Mouse (Mus musculus): ENCODE measurements around the gene Hpn. TPM values are rescaled to one million over a fixed set of nuclear protein-coding genes. Genes with fewer than 3 reads are reported as not detected.

Hpn gene
- total and polyA plus RNA-seq, 3 experiments, result 0.87 TPM; not detected in 2

- no peaks in the 10 kb centered on the region for H3K4me1 ChIP-seq (ENCODE audit: insufficient read depth, low read depth, low read length)
- no peak for ATAC-seq (ENCODE audit: extremely low read depth, insufficient number of reproducible peaks, low FRiP score, poor library complexity, severe bottlenecking)
- DNase-seq (ENCODE audit: low spot score), result no peak
- no peaks in the 10 kb centered on the region for H3K36me3 ChIP-seq (replicated peaks)
- no peaks in the 10 kb centered on the region for H3K27me3 ChIP-seq (ENCODE audit: insufficient read depth, low read length)
- no peak within 1 kb of the TSS for H3K4me3 ChIP-seq (ENCODE audit: low read depth, low read length)
- TF ChIP-seq TAL1 (conservative IDR thresholded peaks at IDR 0.05; ENCODE audit: low read depth, low read length) (no peak), CTCF (IDR thresholded peaks at IDR 0.05; ENCODE audit: low read depth, low read length) (no peak), GATA1 (IDR thresholded peaks at IDR 0.05; ENCODE audit: borderline replicate concordance, low read length) (no peak), POLR2AphosphoS5 (IDR thresholded peaks at IDR 0.05; ENCODE audit: insufficient replicate concordance, low read depth, low read length) (no peak), GATA2 (IDR thresholded peaks at IDR 0.05; ENCODE audit: borderline replicate concordance, low read depth, low read length) (no peak)
- H3K9me3 ChIP-seq (replicated peaks), result peaks cover 12% of the 10 kb centered on the region
Observed at GRCm38 (mm10) chr7:31076492-31076891, 38.6 kb downstream of the Hpn start, which contains the start of gene Fxyd3. TSS of gene Fxyd3 (minus strand) at chr7:31076704.

- Histone ChIP-seq H3K27me3 (ENCODE audit: insufficient read depth, low read length) (no peaks in the 10 kb centered on the region), H3K36me3 (replicated peaks) (no peaks in the 10 kb centered on the region), H3K4me1 (ENCODE audit: insufficient read depth, low read depth, low read length) (no peaks in the 10 kb centered on the region), H3K4me3 (ENCODE audit: low read depth, low read length) (no peak overlapping the region), H3K9me3 (replicated peaks) (peaks cover 15% of the 10 kb centered on the region)
- ATAC-seq (ENCODE audit: extremely low read depth, insufficient number of reproducible peaks, low FRiP score, poor library complexity, severe bottlenecking) (no peak), DNase-seq (ENCODE audit: low spot score) (no peak)
- TF ChIP-seq GATA2 (IDR thresholded peaks at IDR 0.05; ENCODE audit: borderline replicate concordance, low read depth, low read length), result no peak
- TF ChIP-seq TAL1 (conservative IDR thresholded peaks at IDR 0.05; ENCODE audit: low read depth, low read length), result no peak
- TF ChIP-seq CTCF (IDR thresholded peaks at IDR 0.05; ENCODE audit: low read depth, low read length), result no peak
- no peak for TF ChIP-seq GATA1 (IDR thresholded peaks at IDR 0.05; ENCODE audit: borderline replicate concordance, low read length)
- TF ChIP-seq POLR2AphosphoS5 (IDR thresholded peaks at IDR 0.05; ENCODE audit: insufficient replicate concordance, low read depth, low read length), result no peak
Observed at GRCm38 (mm10) chr7:31074713-31075069, 40.4 kb downstream of the Hpn start.

DNA sequence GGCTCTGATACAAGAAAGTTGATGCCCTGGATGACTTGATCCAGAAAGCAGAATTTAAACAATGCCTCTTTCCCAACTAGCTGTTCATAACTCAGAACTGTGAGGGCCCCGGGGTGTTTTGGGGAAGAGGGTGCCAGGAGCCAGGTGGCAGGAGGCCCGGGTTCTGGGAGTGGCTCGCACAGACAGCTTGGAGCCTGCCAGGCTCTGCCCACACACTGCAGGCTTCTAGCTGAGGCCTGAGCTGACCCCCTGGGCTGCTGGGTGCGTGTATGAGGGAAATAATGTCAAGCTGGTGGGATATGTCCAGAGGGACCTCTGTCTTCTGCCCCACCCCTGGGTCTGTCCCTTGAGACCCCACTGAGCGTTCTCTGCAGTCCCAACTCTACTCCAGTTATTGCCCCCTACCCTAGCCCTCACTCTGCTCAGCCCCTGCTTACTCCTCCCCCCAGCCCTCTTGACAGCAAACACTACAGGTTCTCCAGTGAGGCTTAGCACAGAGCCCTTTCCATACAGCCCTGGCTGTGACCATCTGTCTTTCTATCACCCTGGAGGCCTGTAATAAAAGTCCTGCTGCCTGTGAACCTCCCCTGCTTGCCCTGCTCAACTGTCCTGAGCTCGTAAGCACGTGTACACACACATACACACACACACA is 40.9 kb downstream of the Hpn start:
- Histone ChIP-seq H3K27me3 (ENCODE audit: insufficient read depth, low read length) (no peaks in the 10 kb centered on the region), H3K9me3 (replicated peaks) (peaks cover 21% of the 10 kb centered on the region), H3K4me3 (ENCODE audit: low read depth, low read length) (no peak overlapping the region), H3K4me1 (ENCODE audit: insufficient read depth, low read depth, low read length) (no peaks in the 10 kb centered on the region), H3K36me3 (replicated peaks) (no peaks in the 10 kb centered on the region)
- ATAC-seq (ENCODE audit: extremely low read depth, insufficient number of reproducible peaks, low FRiP score, poor library complexity, severe bottlenecking), result no peak
- TF ChIP-seq TAL1 (conservative IDR thresholded peaks at IDR 0.05; ENCODE audit: low read depth, low read length) (no peak), GATA1 (IDR thresholded peaks at IDR 0.05; ENCODE audit: borderline replicate concordance, low read length) (no peak), CTCF (IDR thresholded peaks at IDR 0.05; ENCODE audit: low read depth, low read length) (no peak), GATA2 (IDR thresholded peaks at IDR 0.05; ENCODE audit: borderline replicate concordance, low read depth, low read length) (no peak), POLR2AphosphoS5 (IDR thresholded peaks at IDR 0.05; ENCODE audit: insufficient replicate concordance, low read depth, low read length) (no peak)
- DNase-seq (ENCODE audit: low spot score), result no peak

- H3K4me1 ChIP-seq (ENCODE audit: insufficient read depth, low read depth, low read length), result no peaks in the 10 kb centered on the region
- TF ChIP-seq POLR2AphosphoS5 (IDR thresholded peaks at IDR 0.05; ENCODE audit: insufficient replicate concordance, low read depth, low read length) (no peak), GATA1 (IDR thresholded peaks at IDR 0.05; ENCODE audit: borderline replicate concordance, low read length) (no peak), CTCF (IDR thresholded peaks at IDR 0.05; ENCODE audit: low read depth, low read length) (no peak), TAL1 (conservative IDR thresholded peaks at IDR 0.05; ENCODE audit: low read depth, low read length) (no peak)
- no peak overlapping the region for H3K4me3 ChIP-seq (ENCODE audit: low read depth, low read length)
- no peak for ATAC-seq (ENCODE audit: extremely low read depth, insufficient number of reproducible peaks, low FRiP score, poor library complexity, severe bottlenecking)
- no peaks in the 10 kb centered on the region for H3K27me3 ChIP-seq (ENCODE audit: insufficient read depth, low read length)
- no peaks in the 10 kb centered on the region for H3K36me3 ChIP-seq (replicated peaks)
- no peak for DNase-seq (ENCODE audit: low spot score)
- peaks cover 27% of the 10 kb centered on the region for H3K9me3 ChIP-seq (replicated peaks)
Observed at GRCm38 (mm10) chr7:31073546-31073945, 41.5 kb downstream of the Hpn start.

DNA sequence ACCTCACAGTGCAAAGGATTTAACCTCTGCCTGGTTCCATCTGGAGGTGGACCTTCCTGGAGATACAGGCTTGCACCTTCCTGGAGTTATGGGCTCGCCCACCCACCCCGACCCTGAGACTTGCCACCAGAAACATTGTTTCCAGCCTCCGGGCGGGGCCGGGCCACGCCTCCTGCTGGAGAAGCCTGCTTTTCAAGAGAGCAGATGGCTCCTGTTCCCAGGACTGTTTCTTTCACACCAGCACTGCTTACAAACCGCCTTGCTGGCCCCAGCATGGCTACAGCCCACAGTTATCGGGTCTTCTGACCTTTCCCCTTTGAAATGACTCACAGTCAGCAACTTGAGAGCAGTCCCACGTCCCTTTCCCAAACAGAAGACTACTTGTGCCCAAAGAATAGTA is 42.8 kb downstream of the Hpn start:
- H3K4me1 ChIP-seq (ENCODE audit: insufficient read depth, low read depth, low read length), result no peaks in the 10 kb centered on the region
- no peaks in the 10 kb centered on the region for H3K27me3 ChIP-seq (ENCODE audit: insufficient read depth, low read length)
- H3K36me3 ChIP-seq (replicated peaks), result no peaks in the 10 kb centered on the region
- H3K9me3 ChIP-seq (replicated peaks), result peaks cover 34% of the 10 kb centered on the region
- DNase-seq (ENCODE audit: low spot score) (no peak), ATAC-seq (ENCODE audit: extremely low read depth, insufficient number of reproducible peaks, low FRiP score, poor library complexity, severe bottlenecking) (no peak)
- H3K4me3 ChIP-seq (ENCODE audit: low read depth, low read length), result no peak overlapping the region
- TF ChIP-seq TAL1 (conservative IDR thresholded peaks at IDR 0.05; ENCODE audit: low read depth, low read length) (no peak), GATA2 (IDR thresholded peaks at IDR 0.05; ENCODE audit: borderline replicate concordance, low read depth, low read length) (no peak), GATA1 (IDR thresholded peaks at IDR 0.05; ENCODE audit: borderline replicate concordance, low read length) (no peak), CTCF (IDR thresholded peaks at IDR 0.05; ENCODE audit: low read depth, low read length) (no peak), POLR2AphosphoS5 (IDR thresholded peaks at IDR 0.05; ENCODE audit: insufficient replicate concordance, low read depth, low read length) (no peak)

DNA sequence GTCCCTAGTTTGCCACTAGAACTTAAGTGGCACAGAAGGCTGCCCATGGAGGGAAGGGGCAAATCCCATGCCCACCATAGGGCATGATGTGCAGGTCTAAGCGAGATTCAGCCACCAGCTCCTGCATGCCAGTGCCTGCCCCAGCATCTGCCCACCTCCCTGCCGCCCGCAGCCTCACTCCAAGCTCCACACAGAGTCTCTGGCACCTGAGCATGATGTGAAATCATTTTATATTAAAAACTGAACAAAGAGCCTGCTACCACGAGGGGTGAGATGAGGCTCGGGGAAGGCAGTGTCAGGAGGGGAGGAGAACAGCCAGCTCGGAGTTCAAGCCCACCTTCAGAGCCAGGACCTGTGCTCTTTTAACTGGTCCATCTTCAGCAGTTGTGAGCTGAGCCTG is 44.8 kb downstream of the Hpn start:
- peaks cover 34% of the 10 kb centered on the region for H3K9me3 ChIP-seq (replicated peaks)
- H3K36me3 ChIP-seq (replicated peaks), result no peaks in the 10 kb centered on the region
- H3K27me3 ChIP-seq (ENCODE audit: insufficient read depth, low read length), result no peaks in the 10 kb centered on the region
- no peak overlapping the region for H3K4me3 ChIP-seq (ENCODE audit: low read depth, low read length)
- ATAC-seq (ENCODE audit: extremely low read depth, insufficient number of reproducible peaks, low FRiP score, poor library complexity, severe bottlenecking) (no peak), DNase-seq (ENCODE audit: low spot score) (no peak)
- TF ChIP-seq GATA2 (IDR thresholded peaks at IDR 0.05; ENCODE audit: borderline replicate concordance, low read depth, low read length) (no peak), POLR2AphosphoS5 (IDR thresholded peaks at IDR 0.05; ENCODE audit: insufficient replicate concordance, low read depth, low read length) (no peak), GATA1 (IDR thresholded peaks at IDR 0.05; ENCODE audit: borderline replicate concordance, low read length) (no peak), TAL1 (conservative IDR thresholded peaks at IDR 0.05; ENCODE audit: low read depth, low read length) (no peak), CTCF (IDR thresholded peaks at IDR 0.05; ENCODE audit: low read depth, low read length) (no peak)
- H3K4me1 ChIP-seq (ENCODE audit: insufficient read depth, low read depth, low read length), result no peaks in the 10 kb centered on the region

Data from G1E (cell line).